Mouse (Mus musculus) embryo, embryonic 11.5 days (tissue): ENCODE measurements around the gene Chn2.

Source experiments
- DNase-seq: peaks from one replicate; pipeline ENCODE4 v3.0.0-alpha.2; 2012; ENCODE audit warnings: low read depth, low spot score

Gene Chn2

GRCm38 (mm10) chr6:54039357-54039804 lies at the start of gene Chn2:
Gene Chn2 (plus strand): TSS chr6:54039554.
- peak; percentile 46 for DNase-seq

- DNase-seq = no peak
Observed at GRCm38 (mm10) chr6:53992386-53992785, 47.0 kb upstream of the Chn2 start.

DNA sequence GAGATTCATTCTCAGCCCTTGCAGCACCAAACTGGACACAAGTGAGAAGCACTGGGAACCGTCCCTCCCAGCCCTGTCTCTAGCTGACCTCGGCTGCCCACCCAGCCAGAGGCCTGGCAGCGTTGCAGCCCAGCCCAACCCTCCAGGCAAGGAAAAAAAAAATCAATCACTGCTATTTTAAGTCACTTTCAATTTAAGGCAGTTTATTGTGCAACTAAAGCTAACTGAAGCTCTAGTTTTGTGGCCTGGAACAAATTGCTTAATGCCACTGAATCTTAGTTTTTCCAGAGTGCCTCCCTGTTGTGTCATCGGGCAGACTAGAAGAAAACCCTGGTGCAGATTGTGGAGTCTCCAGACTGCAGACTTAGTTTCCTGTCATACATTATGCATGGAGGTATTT lies 43.8 kb upstream of the Chn2 start:
- no peak for DNase-seq

- no peak for DNase-seq
Observed at GRCm38 (mm10) chr6:53996226-53996955, 43.0 kb upstream of the Chn2 start.

- DNase-seq = no peak
Observed at GRCm38 (mm10) chr6:54005302-54005701, 34.1 kb upstream of the Chn2 start.

DNA sequence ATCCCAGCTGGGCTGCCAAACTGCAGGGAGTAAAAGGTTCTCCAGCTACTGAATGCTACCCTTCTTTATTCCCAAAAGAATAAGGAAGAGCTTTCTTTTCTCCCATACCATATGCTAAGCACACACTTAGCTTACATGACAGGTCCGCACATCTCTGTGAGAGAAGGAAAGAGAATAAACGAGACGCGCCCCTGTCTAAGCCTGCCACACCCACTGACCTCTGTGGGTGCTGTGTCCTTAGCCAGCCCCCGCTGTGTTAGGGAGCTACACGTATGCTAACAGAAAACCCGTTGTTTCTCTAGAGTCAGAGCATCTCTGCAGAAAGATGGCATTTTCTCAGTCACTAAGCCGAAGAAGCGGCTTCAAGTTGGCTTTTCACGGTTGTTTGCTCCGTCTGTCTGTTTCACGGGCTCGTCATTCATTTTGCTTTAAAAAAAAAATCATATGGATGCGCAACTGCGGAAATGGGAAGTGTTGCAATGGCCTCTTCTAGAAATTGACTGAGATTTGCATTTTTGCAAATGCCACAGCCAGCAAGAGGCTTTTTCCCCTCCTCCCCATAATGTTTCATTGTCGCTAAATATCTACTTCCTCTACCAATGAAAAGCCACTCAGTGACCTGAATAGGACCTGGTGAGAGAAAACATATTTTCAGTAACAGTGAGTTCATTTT lies 30.8 kb upstream of the Chn2 start:
- no peak for DNase-seq

DNA sequence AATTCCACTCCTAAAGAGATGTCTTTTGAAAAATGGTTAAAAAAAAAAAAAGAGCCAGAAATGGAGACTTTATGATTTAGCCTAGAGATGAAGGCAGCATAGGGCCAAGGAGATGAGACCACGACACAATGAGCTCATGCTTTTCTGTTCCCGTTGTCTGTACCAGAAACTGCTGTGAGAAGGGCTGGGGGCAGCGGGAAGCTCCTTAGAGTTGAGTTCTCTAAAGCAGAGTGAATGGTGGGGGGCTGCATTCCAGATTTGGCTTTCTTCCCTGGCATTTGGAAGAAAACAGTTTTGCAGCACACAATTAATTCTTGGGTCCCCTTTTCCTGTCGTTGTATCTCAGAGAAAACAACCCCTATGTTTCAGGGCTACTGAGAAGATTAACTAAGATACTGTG lies 30.1 kb upstream of the Chn2 start:
- DNase-seq = no peak

- no peak for DNase-seq
Observed at GRCm38 (mm10) chr6:54010362-54010761, 29.0 kb upstream of the Chn2 start.

- DNase-seq = no peak
Observed at GRCm38 (mm10) chr6:54012163-54012562, 27.2 kb upstream of the Chn2 start.

- DNase-seq = no peak
Observed at GRCm38 (mm10) chr6:54018038-54018437, 21.3 kb upstream of the Chn2 start.

- no peak for DNase-seq
Observed at GRCm38 (mm10) chr6:54018861-54019260, 20.5 kb upstream of the Chn2 start.

DNA sequence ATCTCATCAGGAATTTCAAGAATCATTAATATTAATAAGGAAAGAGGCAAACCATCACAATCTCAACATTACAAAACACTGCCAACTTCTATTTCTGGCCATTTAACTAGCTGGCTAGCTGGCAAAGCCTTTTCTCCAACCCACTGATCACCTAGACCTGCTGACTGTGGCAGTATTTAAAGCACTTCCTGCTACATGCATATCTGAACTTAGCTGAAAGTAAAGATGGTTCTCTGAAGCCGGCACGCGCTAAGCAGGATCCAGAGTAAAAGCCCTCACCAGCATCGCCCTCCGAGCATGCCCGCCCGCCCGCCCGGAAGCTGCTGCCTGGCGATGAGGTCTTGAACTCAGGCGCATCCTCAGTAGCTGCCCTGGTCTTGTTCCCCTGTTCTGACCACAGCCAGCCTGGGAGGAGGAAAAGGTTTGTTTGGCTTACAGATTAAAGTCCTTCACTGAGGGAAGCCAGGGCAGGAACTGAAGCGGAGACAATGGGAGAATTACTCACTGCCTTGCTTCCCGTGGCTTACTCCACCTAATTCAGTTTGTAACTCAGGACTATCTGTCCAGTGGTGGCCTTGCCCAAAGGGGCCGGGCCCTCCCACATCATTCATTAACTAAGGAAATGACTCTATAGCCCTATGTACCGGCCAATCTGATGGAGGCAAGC lies 18.1 kb upstream of the Chn2 start:
- no peak for DNase-seq

GRCm38 (mm10) chr6:54023846-54024245 lies 15.5 kb upstream of the Chn2 start:
- no peak for DNase-seq

- no peak for DNase-seq
Observed at GRCm38 (mm10) chr6:54028706-54029105, 10.6 kb upstream of the Chn2 start.

DNA sequence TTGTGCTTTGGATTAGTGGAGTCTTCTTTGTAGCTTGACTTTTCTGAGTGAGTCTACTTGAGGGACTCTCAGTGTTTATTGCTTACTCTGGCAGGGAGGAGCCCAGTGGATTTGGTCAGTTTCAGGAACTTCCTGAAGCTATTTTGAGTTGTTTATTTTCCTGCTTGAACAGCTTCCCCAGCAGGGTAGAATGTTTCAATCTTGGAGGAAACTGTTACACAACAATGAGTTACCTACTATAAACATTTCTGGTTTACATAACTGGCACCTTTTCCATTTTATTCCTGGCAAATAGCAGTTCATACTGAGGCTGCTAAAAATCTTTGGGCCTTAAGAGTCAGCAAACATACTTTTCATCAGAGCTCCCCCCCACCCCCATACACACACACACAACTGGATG lies 9.0 kb upstream of the Chn2 start:
- DNase-seq = no peak

DNA sequence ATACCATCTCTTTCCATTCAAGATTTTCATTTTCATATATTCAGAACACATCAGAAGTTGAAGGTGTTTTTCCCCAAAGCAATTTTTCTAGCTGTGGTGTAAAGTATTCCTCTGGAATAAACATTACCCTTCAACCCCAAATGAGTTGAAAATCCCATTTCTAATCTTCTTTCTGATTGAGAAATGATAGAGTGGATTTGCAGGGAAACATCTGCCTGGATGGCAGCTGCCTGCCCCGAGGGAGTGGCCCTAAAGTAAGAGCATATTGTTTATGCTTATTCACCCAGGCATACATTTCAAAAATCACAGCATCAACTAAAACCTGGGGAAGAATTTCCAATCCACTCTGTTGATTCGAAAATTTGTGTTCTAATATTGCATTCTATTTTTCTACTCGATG lies 8.6 kb upstream of the Chn2 start:
- DNase-seq = no peak

GRCm38 (mm10) chr6:54034471-54034870 lies 4.9 kb upstream of the Chn2 start:
- peak; percentile 72 for DNase-seq

- no peak for DNase-seq
Observed at GRCm38 (mm10) chr6:54035548-54035947, 3.8 kb upstream of the Chn2 start.

DNA sequence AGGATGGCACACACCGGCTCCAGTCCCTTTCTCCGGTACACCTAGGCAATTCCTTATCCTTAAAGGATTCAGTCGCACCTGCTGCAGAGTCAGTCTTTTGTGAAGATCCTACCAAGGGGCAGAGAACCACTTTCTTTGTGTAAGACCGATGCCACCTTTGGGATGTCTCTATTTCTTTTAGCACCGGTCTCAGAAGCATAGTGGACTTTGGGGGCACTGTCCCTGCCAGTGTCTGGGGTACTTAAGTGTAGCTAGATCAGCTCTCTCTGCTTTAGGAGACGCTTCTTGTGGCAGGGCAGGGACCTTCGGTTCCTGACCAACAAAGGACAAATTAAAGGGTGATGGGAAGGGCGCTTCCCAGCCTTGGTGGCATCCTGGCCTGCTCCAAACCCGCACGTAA lies 488 bp upstream of the Chn2 start:
- DNase-seq = no peak

DNA sequence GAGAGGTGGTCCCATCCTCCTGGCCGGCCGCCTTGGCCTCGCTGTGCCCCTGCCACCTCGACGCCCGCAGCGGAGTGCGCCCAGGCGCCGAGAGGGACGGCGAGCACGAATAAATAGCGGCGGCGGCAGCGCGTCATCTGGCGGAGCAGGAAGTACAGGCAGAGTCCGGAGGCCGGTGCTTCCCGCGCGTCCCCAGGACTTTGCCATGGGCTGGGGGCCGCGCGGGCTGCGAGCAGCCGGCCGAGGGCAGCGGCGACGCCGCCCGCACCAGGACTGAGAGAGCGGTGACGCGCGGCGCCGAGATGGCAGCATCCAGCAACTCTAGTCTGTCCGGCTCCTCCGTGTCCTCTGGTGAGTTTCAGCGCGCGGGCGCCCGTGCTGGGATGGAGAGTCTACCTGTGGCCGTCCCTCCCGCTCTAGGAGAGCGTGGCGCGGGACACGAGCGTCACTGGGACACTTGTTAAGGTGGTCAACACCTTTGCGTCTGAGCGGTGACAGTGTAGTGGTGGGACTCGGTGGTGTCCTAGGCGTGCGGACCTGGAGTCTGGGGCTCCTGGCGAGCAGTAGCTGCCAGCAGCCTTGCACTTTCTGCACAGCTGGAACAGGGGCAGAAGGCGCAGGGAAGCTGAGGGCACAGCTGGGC lies 572 bp downstream of the Chn2 start:
- peak; percentile 43 for DNase-seq

DNA sequence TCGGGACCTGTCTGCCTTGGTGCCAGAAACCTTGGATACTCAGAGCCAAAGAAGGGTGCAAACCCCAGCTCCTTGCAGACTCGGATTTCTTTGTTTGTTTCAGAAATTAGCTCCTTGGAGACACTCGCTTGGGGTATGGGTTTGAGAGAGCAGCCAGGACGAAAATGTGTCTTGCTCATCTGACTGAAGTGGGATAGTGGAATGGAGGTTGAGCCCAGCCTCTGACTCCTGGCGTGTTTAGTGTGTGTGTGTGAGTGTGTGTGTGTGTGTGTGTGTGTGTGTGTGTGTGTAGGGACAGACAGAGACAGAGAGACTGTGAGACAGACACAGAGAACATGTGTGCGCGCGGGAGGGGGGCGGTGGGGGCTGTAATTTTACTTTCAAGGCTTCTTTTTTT lies 1.1 kb downstream of the Chn2 start:
- no peak for DNase-seq

DNA sequence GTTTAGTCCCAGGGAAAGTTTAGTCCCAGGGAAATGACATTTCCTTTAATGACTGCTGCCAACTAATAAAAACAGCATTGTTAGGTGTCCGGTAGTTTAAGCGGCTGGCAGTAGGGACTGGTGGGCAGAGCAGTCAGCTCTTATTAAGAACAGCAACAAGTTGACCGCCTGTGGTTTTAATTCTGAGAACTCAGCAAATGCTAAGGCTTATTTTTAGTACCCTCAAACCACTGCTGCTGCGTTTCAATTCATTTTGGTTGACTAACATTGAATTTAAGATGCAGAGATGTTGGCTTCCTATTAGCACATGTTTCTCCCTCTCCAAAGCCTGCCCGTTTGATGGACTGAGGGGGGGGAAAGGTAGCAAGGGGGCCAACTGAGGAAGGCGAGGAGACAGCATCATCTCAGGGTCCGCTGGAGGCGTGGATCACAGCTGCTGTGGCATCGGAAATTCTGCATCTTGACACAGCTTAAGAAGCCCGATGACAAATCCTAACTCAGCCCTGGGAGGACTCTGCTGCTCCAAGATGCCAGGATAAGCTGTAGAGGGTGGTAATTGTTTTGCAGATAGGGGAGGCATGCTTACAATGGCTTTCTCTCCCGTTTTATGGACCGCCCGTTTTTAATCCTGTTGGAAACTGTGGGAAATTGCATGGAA lies 2.2 kb downstream of the Chn2 start:
- DNase-seq = no peak
